Mouse (Mus musculus): Measurements from ENCODE around the gene Dlst. TPM values are rescaled to one million over a fixed set of nuclear protein-coding genes. Genes with fewer than 3 reads are reported as not detected.

Dlst gene
- polyA plus RNA-seq, 1 experiment from 2014 or later, result 115 TPM

GRCm38 (mm10) chr12:85121806-85122459, 11.3 kb downstream of the Dlst start:
- no peaks in the 10 kb centered on the region for H3K4me1 ChIP-seq (replicated peaks)
- H3K4me3 ChIP-seq, result no peak overlapping the region
- no peak overlapping the region for H3K4me2 ChIP-seq
- no peaks in the 10 kb centered on the region for H3K27me3 ChIP-seq
- no peak for ATAC-seq (ENCODE audit: low FRiP score, low read depth)
- H3K9me3 ChIP-seq, result no peaks in the 10 kb centered on the region
- peaks cover 67% of the 10 kb centered on the region for H3K36me3 ChIP-seq
- WGBS, result 81% methylated on average over 9 of the region's 9 CpGs
- H3K9ac ChIP-seq, result no peak overlapping the region
- no peak overlapping the region for H3K27ac ChIP-seq (replicated peaks)

- Histone ChIP-seq H3K9me3 (no peaks in the 10 kb centered on the region), H3K36me3 (peaks cover 68% of the 10 kb centered on the region), H3K27me3 (no peaks in the 10 kb centered on the region), H3K27ac (replicated peaks) (no peak overlapping the region), H3K4me3 (no peak overlapping the region), H3K9ac (no peak overlapping the region), H3K4me1 (replicated peaks) (no peaks in the 10 kb centered on the region), H3K4me2 (no peak overlapping the region)
- ATAC-seq (ENCODE audit: low FRiP score, low read depth), result no peak
- 96% methylated on average over 9 of the region's 9 CpGs for WGBS
These were observed 12.5 kb downstream of the Dlst start for GRCm38 (mm10) chr12:85123108-85123530.

GRCm38 (mm10) chr12:85123645-85124044, 13.0 kb downstream of the Dlst start:
- Histone ChIP-seq H3K9ac (no peak overlapping the region), H3K27ac (replicated peaks) (no peak overlapping the region), H3K4me3 (no peak overlapping the region), H3K27me3 (no peaks in the 10 kb centered on the region), H3K4me2 (no peak overlapping the region), H3K36me3 (peaks cover 70% of the 10 kb centered on the region), H3K9me3 (no peaks in the 10 kb centered on the region), H3K4me1 (replicated peaks) (no peaks in the 10 kb centered on the region)
- ATAC-seq (ENCODE audit: low FRiP score, low read depth), result no peak
- WGBS, result 94% methylated on average over 11 of the region's 11 CpGs

GRCm38 (mm10) chr12:85124751-85125150, 14.1 kb downstream of the Dlst start:
- Histone ChIP-seq H3K4me3 (no peak overlapping the region), H3K4me2 (no peak overlapping the region), H3K27me3 (no peaks in the 10 kb centered on the region), H3K36me3 (peaks cover 67% of the 10 kb centered on the region), H3K9ac (no peak overlapping the region), H3K4me1 (replicated peaks) (no peaks in the 10 kb centered on the region), H3K9me3 (no peaks in the 10 kb centered on the region), H3K27ac (replicated peaks) (no peak overlapping the region)
- WGBS, result 94% methylated on average over 5 of the region's 5 CpGs
- ATAC-seq (ENCODE audit: low FRiP score, low read depth), result no peak

GRCm38 (mm10) chr12:85126986-85127603, 16.5 kb downstream of the Dlst start:
- no peak overlapping the region for H3K9ac ChIP-seq
- no peak overlapping the region for H3K4me3 ChIP-seq
- H3K4me2 ChIP-seq, result no peak overlapping the region
- WGBS, result 80% methylated on average over 8 of the region's 8 CpGs
- peaks cover 74% of the 10 kb centered on the region for H3K36me3 ChIP-seq
- no peak for ATAC-seq (ENCODE audit: low FRiP score, low read depth)
- no peaks in the 10 kb centered on the region for H3K9me3 ChIP-seq
- no peak overlapping the region for H3K27ac ChIP-seq (replicated peaks)
- no peaks in the 10 kb centered on the region for H3K4me1 ChIP-seq (replicated peaks)
- H3K27me3 ChIP-seq, result no peaks in the 10 kb centered on the region

GRCm38 (mm10) chr12:85129426-85129978, 18.9 kb downstream of the Dlst start:
- no peak for ATAC-seq (ENCODE audit: low FRiP score, low read depth)
- WGBS, result 95% methylated on average over 9 of the region's 9 CpGs
- H3K36me3 ChIP-seq, result peaks cover 73% of the 10 kb centered on the region
- no peaks in the 10 kb centered on the region for H3K9me3 ChIP-seq
- no peak overlapping the region for H3K4me2 ChIP-seq
- no peak overlapping the region for H3K27ac ChIP-seq (replicated peaks)
- no peaks in the 10 kb centered on the region for H3K4me1 ChIP-seq (replicated peaks)
- H3K4me3 ChIP-seq, result no peak overlapping the region
- H3K9ac ChIP-seq, result no peak overlapping the region
- no peaks in the 10 kb centered on the region for H3K27me3 ChIP-seq

- Histone ChIP-seq H3K27me3 (no peaks in the 10 kb centered on the region), H3K36me3 (peaks cover 69% of the 10 kb centered on the region), H3K4me2 (no peak overlapping the region), H3K27ac (replicated peaks) (no peak overlapping the region), H3K9me3 (no peaks in the 10 kb centered on the region), H3K4me3 (no peak overlapping the region), H3K9ac (no peak overlapping the region), H3K4me1 (replicated peaks) (no peaks in the 10 kb centered on the region)
- WGBS, result 95% methylated on average over 6 of the region's 6 CpGs
- ATAC-seq (ENCODE audit: low FRiP score, low read depth), result no peak
These were observed 20.7 kb downstream of the Dlst start for GRCm38 (mm10) chr12:85131361-85131760.

GRCm38 (mm10) chr12:85134043-85134794, 23.6 kb downstream of the Dlst start:
- 90% methylated on average over 8 of the region's 8 CpGs for WGBS

GRCm38 (mm10) chr12:85135513-85136470, 25.2 kb downstream of the Dlst start:
- Histone ChIP-seq H3K4me1 (replicated peaks) (no peaks in the 10 kb centered on the region), H3K27me3 (no peaks in the 10 kb centered on the region), H3K9me3 (no peaks in the 10 kb centered on the region), H3K27ac (replicated peaks) (no peak overlapping the region), H3K9ac (no peak overlapping the region), H3K4me3 (no peak overlapping the region), H3K36me3 (peaks cover 44% of the 10 kb centered on the region), H3K4me2 (no peak overlapping the region)
- no peak for ATAC-seq (ENCODE audit: low FRiP score, low read depth)
- WGBS, result 80% methylated on average over 19 of the region's 19 CpGs

More at GRCm38 (mm10) chr12:85134043-85134794, 23.6 kb downstream of the Dlst start:
- Histone ChIP-seq H3K27me3 (no peaks in the 10 kb centered on the region), H3K36me3 (peaks cover 59% of the 10 kb centered on the region), H3K4me3 (no peak overlapping the region), H3K9ac (no peak overlapping the region), H3K4me2 (no peak overlapping the region), H3K4me1 (replicated peaks) (no peaks in the 10 kb centered on the region), H3K9me3 (no peaks in the 10 kb centered on the region), H3K27ac (replicated peaks) (no peak overlapping the region)
- no peak for ATAC-seq (ENCODE audit: low FRiP score, low read depth)

GRCm38 (mm10) chr12:85136627-85137026, 26.0 kb downstream of the Dlst start:
- Histone ChIP-seq H3K9ac (no peak overlapping the region), H3K27ac (replicated peaks) (no peak overlapping the region), H3K9me3 (no peaks in the 10 kb centered on the region), H3K4me2 (no peak overlapping the region), H3K4me3 (no peak overlapping the region), H3K4me1 (replicated peaks) (no peaks in the 10 kb centered on the region), H3K27me3 (no peaks in the 10 kb centered on the region), H3K36me3 (peaks cover 36% of the 10 kb centered on the region)
- 85% methylated on average over 4 of the region's 4 CpGs for WGBS
- no peak for ATAC-seq (ENCODE audit: low FRiP score, low read depth)

GRCm38 (mm10) chr12:85140036-85140701, 29.5 kb downstream of the Dlst start:
- WGBS, result 49% methylated on average over 18 of the region's 18 CpGs
- peaks cover 14% of the 10 kb centered on the region for H3K36me3 ChIP-seq
- ATAC-seq (ENCODE audit: low FRiP score, low read depth), result no peak

More at GRCm38 (mm10) chr12:85140036-85140701, 29.5 kb downstream of the Dlst start:
- Histone ChIP-seq H3K9ac (no peak overlapping the region), H3K9me3 (no peaks in the 10 kb centered on the region), H3K4me1 (replicated peaks) (no peaks in the 10 kb centered on the region), H3K27me3 (no peaks in the 10 kb centered on the region), H3K27ac (replicated peaks) (no peak overlapping the region), H3K4me3 (no peak overlapping the region), H3K4me2 (no peak overlapping the region)
